Mouse (Mus musculus) granulocyte monocyte progenitor cell, adult 5-6 weeks (primary cell): ENCODE results near the gene Fiz1. TPM values are rescaled to one million over a fixed set of nuclear protein-coding genes. Genes with fewer than 3 reads are reported as not detected.
"Not testable (repeated sequence)": the region's sequence is repeated elsewhere in the genome, so short reads cannot be mapped to it uniquely, and the experiment has no call there.

Experiments used
- ATAC-seq: replicated peaks from 2 replicates; pipeline ENCODE4 v1.8.0; 2016; ENCODE audit warnings: mild to moderate bottlenecking, moderate TSS enrichment, inconsistent platforms; ENCODE audit not compliant: poor library complexity, severe bottlenecking
- total RNA-seq, 2 experiments: library from RNA; stranded (forward) in 1 of 2; stranded (reverse) in 1 of 2; fragments of 200-712, 200-1000 nt in 1 of 2; fragments of >200 nt in 1 of 2; fragmentation: Nextera tagmentation in 1 of 2; gene quantifications; 2 replicates each; pipeline ENCODE4 v1.2.3; 2014 to 2017

Gene Fiz1
- total RNA-seq, 2 experiments from 2014 or later, result 23.4 to 27.4 TPM

DNA sequence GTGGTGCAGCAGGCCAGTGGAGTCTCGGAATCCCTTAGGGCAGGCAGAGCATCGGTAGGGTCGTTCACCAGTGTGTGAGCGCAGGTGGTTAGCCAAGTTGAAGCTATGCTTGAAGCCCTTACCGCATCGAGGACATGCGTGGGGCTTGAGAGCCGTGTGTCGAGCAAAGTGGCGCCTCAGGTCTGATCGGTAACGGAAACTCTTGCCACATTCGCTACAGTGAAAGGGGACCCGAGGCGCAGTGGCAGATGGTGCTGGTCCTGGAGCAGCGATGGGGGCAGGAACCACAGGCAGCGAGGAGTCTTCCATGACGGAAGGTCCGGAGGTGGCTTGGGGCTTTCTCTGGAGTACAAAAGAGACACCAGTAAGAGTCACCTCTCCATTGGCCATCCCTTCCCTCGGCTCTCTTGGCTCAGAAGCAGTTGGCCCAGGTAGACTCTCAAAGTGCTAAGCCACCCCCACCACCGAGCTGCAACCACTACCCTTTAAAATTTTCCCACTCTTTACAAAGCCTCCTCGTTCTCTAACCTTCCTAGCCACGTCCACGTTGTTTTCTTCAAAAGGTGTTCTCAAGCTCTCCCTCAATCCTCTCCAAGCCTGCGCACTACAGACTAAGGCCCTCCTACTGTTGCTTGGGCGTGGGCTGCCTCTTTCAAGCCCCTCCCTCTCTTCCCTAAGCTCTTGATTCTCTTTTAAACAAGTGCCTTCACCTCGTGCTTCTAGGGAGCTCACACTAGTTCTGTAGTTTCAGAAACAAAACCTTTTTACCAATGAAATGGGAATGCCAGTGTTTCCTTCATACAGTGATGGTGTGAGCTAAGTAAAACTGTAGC is 1.6 kb downstream of the Fiz1 start:
- ATAC-seq, result no peak

DNA sequence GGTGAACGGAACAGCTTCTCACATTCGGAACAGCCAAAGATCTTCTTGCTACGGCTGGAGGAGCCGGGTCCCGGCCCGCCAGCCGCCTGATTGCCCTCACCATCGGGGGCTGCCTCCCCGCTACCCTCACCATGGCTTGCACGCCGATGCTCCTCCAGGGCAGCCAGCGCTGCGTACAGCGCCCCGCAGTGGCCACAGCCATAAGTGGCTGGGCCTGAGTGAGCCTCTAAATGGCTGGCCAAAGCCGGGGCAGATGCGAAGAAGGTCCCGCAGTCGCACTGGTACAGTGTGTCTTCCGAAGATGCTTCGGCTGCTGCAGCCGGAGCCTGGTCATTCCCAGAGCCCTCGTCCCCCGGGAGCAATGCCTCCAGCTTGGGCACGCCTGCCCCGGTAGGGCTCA is 6.3 kb downstream of the Fiz1 start:
- peak; percentile 13; the same call in 1 of the 2 replicates for ATAC-seq

- ATAC-seq, result not testable (repeated sequence)
Measured at GRCm38 (mm10) chr7:5002876-5003275, 11.6 kb downstream of the Fiz1 start.

DNA sequence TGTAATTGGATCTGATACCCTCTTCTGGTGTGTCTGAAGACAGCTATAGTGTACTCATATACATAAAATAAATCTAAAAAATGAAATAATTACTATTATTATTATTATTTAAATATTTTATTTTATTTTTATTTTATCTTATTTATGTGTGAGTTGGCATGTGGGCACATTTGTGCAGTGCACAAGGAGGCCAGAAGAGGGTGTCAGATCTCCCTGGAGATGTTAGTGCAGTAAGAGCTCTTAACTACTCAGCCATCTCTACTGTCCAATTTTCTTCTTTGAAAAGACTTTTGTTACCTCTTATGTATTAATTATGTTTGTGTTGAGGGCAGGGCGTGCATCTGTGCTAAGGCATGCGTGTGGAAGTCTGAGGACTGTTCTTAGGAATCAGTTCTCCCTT is 14.6 kb downstream of the Fiz1 start:
- 0 out of 2 replicates have a peak, but pooled peaks have one; percentile 26 for ATAC-seq

GRCm38 (mm10) chr7:4996934-4997333 is 17.6 kb downstream of the Fiz1 start:
- ATAC-seq, result no peak

- ATAC-seq, result peak; percentile 90
Measured at GRCm38 (mm10) chr7:4996003-4996895, 18.2 kb downstream of the Fiz1 start, which contains the start of gene Zfp579. Gene Zfp579 (minus strand): TSS chr7:4996158.

DNA sequence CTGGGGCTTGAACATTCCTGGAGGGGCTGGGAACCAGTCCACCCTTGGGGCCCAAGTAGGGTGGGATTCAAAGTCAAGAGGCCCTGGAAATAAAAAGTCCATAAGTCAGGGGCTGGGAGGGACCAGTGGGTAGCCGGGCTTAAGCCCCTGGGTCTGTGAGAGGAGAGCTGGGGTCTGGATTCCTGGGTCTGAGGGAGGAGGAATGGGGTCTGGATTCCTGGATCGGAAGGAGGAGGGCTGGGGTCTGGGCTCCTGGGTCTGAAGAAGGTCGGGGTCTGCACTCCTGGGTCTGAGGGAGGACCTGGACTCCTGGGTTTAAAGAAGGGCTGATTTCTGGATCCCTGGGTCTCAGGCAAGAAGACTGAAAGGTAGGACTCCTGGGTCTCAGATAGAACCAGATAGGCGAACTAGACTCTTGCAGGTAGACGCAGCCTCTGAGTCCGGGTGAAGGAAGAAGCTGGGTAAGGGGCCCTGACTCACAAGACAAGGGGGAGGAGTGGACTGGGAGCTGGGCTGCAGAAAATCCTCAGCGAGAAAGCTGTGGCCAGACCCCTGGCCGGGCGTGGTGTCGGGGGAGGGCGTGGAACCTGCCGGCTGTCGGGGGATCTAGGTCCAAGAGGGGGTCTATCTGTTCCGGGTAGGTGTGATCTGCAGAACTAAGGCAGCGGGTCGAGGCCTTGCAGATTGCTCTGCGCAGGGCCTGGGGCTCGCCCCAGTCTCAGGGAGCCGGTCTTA is 19.1 kb downstream of the Fiz1 start:
- peak; percentile 30 for ATAC-seq

DNA sequence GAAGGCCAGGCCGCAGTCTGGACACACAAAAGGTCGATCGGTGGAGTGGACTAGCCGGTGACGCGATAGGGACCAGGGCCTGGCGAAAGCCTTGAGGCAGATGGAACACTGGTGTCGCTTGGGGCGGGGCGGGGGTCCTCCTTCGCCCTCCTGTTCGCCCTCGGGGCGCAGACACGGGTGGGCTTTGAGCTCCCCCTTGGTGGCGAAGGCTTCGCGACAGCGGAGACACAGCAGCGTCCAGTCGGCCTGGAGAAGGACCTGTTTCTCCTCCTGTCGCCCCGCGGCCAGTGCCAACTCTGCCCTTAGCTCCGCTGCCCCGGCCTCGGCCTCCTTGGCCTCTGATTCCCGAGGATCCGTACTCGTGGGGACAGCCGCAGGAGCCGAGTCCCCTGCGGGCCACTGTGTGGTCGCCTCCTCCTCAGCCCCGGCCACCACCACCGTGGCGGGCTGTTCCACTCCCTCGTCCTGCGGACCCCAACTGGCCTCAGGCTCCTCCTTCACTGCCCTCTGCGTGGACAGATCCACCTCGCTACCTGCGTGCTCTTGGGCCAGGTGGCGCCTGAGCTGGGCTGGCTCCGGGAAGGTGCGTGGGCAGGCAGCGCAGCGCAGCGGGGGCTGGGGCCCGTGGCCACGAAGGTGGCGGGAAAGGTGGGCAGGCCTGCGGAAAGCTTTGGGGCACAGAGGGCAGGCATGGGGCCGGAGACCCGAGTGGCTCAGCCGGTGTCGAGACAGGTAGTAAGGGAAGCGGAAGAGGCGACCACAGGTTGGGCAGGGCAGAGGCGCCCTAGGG is 20.3 kb downstream of the Fiz1 start:
- no peak for ATAC-seq

DNA sequence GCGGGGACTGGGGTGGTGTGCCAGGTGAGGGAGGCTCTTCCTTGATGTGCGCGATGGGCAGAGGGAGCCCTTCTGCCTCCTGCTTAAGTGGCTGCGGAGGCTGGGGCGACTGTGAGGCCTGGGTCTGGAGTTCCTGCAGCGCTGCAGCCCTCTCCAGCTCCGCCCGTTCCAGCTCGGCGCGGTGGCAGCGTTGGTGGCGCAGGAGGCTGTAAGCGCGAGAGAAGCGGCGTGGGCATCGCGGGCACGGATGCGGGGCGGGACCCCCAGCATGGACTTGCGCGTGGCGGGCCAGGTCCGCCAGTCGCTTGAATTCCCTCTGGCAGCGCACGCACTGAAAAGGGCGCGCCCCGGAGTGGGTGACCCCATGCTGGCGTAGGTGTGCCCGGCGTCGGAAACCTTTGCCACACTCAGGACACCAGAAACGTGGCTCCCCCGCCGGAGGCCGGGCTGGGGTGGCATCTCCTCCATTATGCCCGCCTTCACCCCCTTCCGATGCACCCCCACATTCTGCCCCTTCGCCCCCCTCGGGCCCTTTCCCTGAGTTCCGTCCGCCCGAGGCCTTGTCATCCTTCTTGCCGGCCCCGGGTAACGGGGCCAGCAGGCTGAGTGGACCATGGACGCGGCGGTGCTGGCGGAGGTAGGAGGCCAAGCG is 21.0 kb downstream of the Fiz1 start:
- no peak for ATAC-seq

DNA sequence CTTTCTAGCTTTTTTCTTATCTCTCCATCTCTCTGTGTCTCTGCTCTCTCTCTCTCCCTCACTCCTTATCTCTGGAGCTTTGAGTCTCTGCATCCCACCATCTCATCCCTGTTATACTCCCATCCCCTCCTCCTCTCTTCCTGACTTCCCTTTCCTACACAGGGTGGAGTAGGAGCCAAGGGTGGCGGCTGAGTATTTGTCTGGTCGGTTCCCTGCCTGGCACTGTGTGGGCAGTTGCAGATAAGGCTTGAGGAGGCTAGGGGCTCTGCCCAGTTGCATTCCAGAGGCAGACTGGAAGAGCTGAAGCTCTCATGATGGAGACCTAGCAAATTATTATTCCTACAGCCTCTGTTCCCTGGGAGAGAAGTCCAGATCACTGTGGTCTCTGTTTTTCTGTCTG is 26.2 kb downstream of the Fiz1 start:
- ATAC-seq, result no peak

DNA sequence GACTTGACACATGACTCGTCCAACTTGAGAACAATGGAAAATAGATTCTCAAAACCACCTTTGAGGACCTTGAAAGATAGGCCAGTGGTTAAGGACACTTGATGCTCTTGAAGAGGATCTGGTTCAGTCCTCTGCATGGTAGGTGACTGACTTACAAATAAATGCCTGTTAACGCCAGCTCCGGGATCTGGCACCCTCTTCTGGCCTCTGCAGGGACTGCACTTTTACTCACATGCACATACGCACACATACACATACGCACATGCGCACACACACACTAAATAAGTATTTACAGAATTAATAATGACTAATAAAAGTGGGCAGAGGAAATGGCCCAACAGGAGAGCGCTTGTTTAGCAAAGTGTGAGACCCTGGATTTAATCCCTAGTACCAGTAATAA is 37.7 kb downstream of the Fiz1 start:
- ATAC-seq, result no peak

- no peak for ATAC-seq
Measured at GRCm38 (mm10) chr7:4975455-4975854, 39.0 kb downstream of the Fiz1 start.

DNA sequence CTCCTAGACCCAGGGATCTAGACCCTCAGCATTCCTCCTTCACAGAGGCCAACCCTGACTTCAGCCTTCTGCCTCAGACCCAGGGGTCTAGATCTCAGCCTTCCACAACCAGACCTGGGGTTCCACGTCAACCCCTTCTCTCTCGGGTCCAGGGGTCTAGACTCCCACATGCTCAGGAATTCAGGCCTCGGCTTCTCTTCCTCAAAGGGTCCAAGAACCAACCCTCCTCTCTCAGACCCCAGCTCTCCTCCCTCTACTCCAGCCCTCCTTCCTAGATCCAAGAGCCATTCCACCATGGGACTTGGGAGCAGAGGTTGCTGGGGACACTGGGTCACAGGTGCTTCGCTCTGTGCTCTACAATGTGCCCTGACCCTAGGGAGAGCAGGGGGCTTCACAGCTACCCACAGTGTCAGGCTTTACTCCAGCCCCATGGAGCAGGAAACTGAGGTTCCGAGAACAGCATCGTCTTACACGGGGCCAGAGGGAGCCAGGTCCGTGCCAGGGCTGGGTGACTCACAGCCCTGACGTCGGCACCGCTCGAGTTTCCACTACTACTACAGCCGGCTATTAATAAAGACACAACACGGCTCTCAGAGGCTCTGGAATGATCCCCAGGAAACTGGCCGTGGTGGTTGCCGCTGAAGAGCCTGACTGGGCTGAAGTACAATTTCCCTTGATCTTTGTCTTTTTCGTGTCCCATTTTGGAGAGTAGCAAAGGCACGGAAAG is 42.0 kb downstream of the Fiz1 start:
- no peak for ATAC-seq

- peak; percentile 71 for ATAC-seq
Measured at GRCm38 (mm10) chr7:4971710-4972109, 42.8 kb downstream of the Fiz1 start.

DNA sequence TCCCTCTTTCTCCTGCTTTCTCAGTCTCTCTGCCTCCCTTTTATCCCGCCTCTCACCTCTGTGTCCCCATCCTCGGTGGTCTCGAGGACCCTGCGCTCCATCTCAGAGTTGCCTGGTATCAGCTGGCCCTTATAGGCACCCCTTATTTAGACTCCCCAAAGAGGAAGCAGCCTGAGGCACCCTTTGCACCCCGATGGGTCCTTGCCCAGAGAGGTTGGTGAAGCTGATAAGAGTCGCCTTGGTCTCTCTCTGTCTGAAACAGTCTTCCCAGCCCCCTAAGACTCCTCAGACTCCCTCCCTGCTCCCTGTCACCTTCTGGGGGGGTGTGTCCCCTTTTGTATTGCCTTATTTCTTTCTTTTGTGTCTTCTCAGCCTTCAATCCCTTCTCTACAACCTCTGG is 43.4 kb downstream of the Fiz1 start, which contains the start of gene Sbk3:
Gene Sbk3, minus strand, starts transcription at position 101 of the 400 bp plus-strand sequence.
- no peak for ATAC-seq

DNA sequence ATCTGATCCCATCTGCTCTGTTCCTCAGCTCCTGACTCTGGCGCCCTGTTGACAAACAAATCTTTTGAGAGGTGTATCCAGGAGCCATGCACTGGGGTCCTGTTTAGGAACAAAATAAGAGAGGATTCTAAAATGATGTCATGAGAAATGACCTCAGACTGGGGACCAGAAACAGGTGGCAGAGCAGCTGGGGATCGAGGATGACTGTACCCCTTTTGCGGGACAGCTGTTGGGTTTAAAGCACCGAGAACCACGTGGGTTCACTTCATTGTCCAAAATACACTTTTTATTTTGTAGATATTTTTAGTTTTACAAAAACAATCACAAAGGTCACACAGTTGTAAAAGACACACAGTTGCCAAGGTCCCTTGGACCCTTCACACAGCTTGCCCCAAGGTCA is 49.5 kb downstream of the Fiz1 start:
- no peak for ATAC-seq

DNA sequence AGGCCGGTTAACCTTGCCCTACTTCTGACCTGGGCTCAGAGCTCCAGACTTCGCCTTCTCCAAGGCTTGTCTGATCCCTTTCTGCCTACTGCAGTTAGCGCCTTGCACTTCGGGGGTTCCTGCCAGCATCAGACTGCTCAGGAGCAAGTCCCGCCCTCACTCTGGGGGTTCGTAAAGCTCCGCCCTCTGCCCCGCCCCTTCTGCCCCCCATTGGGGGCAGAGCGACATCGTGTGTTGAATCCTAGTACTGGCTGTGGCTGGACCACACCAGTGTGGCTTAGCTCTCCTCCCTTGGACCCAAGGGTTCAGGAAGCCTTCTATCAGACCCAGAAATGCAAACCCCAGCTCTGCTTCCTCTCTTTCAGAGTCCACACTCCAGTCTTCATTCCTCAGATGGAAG is 50.2 kb downstream of the Fiz1 start, which contains the start of gene Sbk2:
Gene Sbk2, minus strand, starts transcription at position 135 of the 400 bp plus-strand sequence.
- ATAC-seq, result peak; percentile 99

DNA sequence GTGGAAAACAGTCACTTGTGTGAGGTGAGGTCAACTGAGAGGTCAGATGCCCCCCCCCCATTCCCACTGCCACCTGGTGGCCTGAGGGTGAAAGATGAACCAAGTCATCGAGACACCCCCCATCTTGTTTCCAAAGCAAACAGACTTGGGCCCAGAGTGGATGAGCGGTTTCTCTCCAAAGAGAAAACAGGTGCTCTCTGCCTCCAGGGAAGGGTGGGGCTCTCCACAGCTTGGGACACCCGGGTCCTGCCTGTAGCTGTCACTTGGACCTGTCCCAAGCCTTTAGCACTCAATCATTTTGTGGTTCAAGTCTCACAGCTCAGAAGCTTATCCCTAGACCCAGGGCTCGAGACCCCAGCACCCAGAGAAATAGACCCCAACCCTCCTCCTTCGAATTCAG is 51.0 kb downstream of the Fiz1 start:
- no peak for ATAC-seq
